Mouse (Mus musculus) adrenal gland, postnatal 25 days (tissue): Measurements from ENCODE around the gene Dpy19l3. TPM values are rescaled to one million over a fixed set of nuclear protein-coding genes. Genes with fewer than 3 reads are reported as not detected.
A peak's percentile ranks its signal among the peaks of the same experiment; 100 is the strongest.

Source experiments
- DNase-seq: peaks from one replicate; pipeline ENCODE4 v3.0.0; 2021; ENCODE audit warnings: mixed read lengths
- long read RNA-seq: library from polyadenylated mRNA; stranded (forward); transcript quantifications from one replicate; pipeline ENCODE4 v2.0.0, GENCODE M21; 2021
- total RNA-seq: library from RNA; stranded (reverse); gene quantifications from 2 replicates; pipeline ENCODE4 v1.2.3, GENCODE M21; 2021

Dpy19l3 gene
- 31.5 and 60.8 TPM in 2 replicates for total RNA-seq
- long read RNA-seq, partial matches to known transcripts: 5 of 10 reads
- long read RNA-seq, other reads (novel, unspliced or antisense): 5 of 10 reads

- peak; percentile 93 for DNase-seq
Observed at GRCm38 (mm10) chr7:35754033-35754885, at the start of gene Dpy19l3. TSS of gene Dpy19l3 (minus strand) at chr7:35754454.

GRCm38 (mm10) chr7:35802906-35803595, 48.8 kb upstream of the Dpy19l3 start, which contains the start of gene Zfp507:
TSS of gene Zfp507 (minus strand) at chr7:35803003.
- DNase-seq: peak; percentile 93

GRCm38 (mm10) chr7:35802201-35802905, 48.1 kb upstream of the Dpy19l3 start:
- DNase-seq: no peak

GRCm38 (mm10) chr7:35796123-35796522, 41.9 kb upstream of the Dpy19l3 start:
- DNase-seq: no peak

- no peak for DNase-seq
Observed at GRCm38 (mm10) chr7:35794145-35794664, 40.0 kb upstream of the Dpy19l3 start.

- DNase-seq: no peak
Observed at GRCm38 (mm10) chr7:35792150-35792848, 38.0 kb upstream of the Dpy19l3 start.

GRCm38 (mm10) chr7:35790926-35791325, 36.7 kb upstream of the Dpy19l3 start:
- no peak for DNase-seq

- no peak for DNase-seq
Observed at GRCm38 (mm10) chr7:35790201-35790600, 35.9 kb upstream of the Dpy19l3 start.

GRCm38 (mm10) chr7:35785579-35785978, 31.3 kb upstream of the Dpy19l3 start:
- DNase-seq: no peak

GRCm38 (mm10) chr7:35782252-35782651, 28.0 kb upstream of the Dpy19l3 start:
- DNase-seq: no peak

- no peak for DNase-seq
Observed at GRCm38 (mm10) chr7:35774127-35774526, 19.9 kb upstream of the Dpy19l3 start.

GRCm38 (mm10) chr7:35772347-35772746, 18.1 kb upstream of the Dpy19l3 start:
- DNase-seq: no peak

GRCm38 (mm10) chr7:35771106-35771505, 16.9 kb upstream of the Dpy19l3 start:
- no peak for DNase-seq

- no peak for DNase-seq
Observed at GRCm38 (mm10) chr7:35770122-35770521, 15.9 kb upstream of the Dpy19l3 start.

- DNase-seq: no peak
Observed at GRCm38 (mm10) chr7:35764461-35764860, 10.2 kb upstream of the Dpy19l3 start.

- no peak for DNase-seq
Observed at GRCm38 (mm10) chr7:35761801-35762200, 7.5 kb upstream of the Dpy19l3 start.

GRCm38 (mm10) chr7:35759602-35760001, 5.3 kb upstream of the Dpy19l3 start:
- DNase-seq: no peak

GRCm38 (mm10) chr7:35756510-35757440, 2.5 kb upstream of the Dpy19l3 start:
- DNase-seq: no peak

GRCm38 (mm10) chr7:35754886-35755168, 573 bp upstream of the Dpy19l3 start:
- DNase-seq: no peak

- no peak for DNase-seq
Observed at GRCm38 (mm10) chr7:35753319-35754032, 778 bp downstream of the Dpy19l3 start.
